Mouse (Mus musculus): ENCODE measurements around the gene Polr3gl.

DNA sequence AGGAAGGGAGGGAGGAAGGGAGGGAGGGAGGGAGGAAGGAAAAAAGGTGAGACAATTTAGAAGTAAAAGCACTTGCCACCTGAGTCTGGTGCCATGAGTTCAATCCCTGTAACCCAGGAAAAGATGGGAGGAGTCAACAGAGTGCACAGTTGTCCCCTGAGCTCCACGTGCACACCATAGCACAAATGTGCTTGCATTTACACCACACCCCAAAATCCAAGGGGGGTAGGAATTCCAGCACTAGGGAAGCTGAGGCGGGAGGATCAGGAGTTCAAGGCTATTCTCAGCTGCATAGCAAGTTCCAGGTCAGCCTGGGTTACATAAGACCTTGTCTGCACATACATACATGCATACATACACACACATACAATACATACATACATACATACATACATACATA, 22.6 kb downstream of the Polr3gl start:
- no peak for TF ChIP-seq GATA1 (IDR thresholded peaks at IDR 0.05; ENCODE audit: borderline replicate concordance, low read length)
- TF ChIP-seq FLI1 (IDR thresholded peaks at IDR 0.05; ENCODE audit: low read length) = no peak

Measured in megakaryocyte, embryonic 14.5 days (primary cell).